Mouse (Mus musculus) common myeloid progenitor, adult 5-6 weeks (primary cell): Measurements from ENCODE around the gene Saal1. TPM values are rescaled to one million over a fixed set of nuclear protein-coding genes. Genes with fewer than 3 reads are reported as not detected.
"Not testable (repeated sequence)": the region's sequence is repeated elsewhere in the genome, so short reads cannot be mapped to it uniquely, and the experiment has no call there.

ENCODE experiments used
- ATAC-seq: replicated peaks from 2 replicates; pipeline ENCODE4 v1.8.0; 2016; ENCODE audit warnings: low read depth, mild to moderate bottlenecking, moderate TSS enrichment, inconsistent platforms; ENCODE audit not compliant: poor library complexity, severe bottlenecking
- total RNA-seq: library from RNA; stranded (forward); fragments of 200-1000, 187-1606 nt; gene quantifications from 2 replicates; pipeline ENCODE4 v1.2.3, GENCODE M21; 2017

The Saal1 gene
- total RNA-seq, 1 experiment from 2014 or later = 18.5 TPM

DNA sequence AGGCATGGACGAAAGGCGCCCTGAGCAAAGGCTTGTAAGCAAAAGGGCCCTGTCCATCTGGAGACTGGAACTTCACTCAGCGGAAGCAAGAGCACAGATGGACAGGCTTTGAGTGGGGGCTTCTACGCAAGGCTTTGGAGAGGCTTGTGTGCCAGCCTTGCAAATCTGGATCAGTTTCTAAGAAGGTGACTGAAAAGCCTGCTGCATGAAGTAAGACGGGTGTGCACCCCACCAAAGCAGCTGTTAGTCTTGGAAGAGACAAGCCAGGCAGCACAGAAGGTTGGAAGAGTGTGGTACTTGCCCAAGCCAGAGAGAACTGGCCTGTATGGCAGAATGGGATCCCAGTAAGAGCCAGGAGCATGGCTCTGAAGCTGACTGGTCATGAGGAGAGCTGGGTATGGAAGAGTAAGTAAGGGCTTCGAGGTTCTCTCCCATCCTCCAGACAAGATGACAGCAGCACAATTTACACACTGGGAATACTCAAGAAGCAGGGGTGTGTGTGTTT is 9.9 kb downstream of the Saal1 start:
- no peak for ATAC-seq

- peak; percentile 54 for ATAC-seq
These were observed 13.7 kb downstream of the Saal1 start for GRCm38 (mm10) chr7:46696754-46697153.

DNA sequence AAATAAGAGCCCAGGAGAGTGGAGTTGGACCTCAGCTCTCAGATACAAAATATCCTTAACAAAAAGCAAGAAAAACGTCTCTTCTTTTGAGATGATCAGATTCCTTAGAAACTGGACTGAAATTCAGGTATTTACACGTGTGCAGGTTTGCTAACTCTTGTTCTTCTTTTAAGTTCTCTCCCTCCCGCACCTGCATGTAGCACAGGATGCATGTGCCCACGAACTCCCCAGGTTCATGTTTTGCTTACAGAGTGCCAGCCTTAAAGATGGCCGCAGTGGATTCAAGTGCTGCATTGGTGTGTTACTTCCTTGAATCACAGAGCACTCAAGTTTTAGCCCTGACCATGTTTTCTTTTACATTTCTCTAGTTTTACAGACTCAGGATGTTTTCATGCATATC is 23.7 kb downstream of the Saal1 start:
- ATAC-seq = no peak

DNA sequence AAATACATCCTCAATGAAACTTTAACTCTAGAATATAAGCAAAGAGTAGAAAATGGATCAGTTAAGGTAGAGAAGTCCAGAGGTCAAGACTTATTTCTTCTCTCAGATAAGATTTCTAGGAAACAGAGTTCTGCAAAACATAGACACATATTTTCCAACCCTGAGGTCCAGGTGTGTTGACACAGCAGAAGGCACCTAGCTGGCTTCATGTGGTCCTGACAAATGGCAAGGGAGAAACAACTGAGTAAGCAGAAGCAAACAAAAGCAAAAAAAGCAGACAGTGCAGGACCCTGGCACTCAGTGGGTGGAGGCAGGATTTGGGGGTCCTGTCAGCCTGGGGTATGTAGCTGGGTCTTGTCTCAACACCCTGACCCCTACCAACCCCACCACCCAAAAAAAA is 29.7 kb downstream of the Saal1 start:
- no peak for ATAC-seq

- ATAC-seq = not testable (repeated sequence)
These were observed 31.4 kb downstream of the Saal1 start for GRCm38 (mm10) chr7:46679044-46679443.

GRCm38 (mm10) chr7:46678417-46678816 is 32.1 kb downstream of the Saal1 start:
- no peak for ATAC-seq

GRCm38 (mm10) chr7:46676808-46677360 is 33.6 kb downstream of the Saal1 start:
- ATAC-seq = no peak

GRCm38 (mm10) chr7:46675886-46676285 is 34.6 kb downstream of the Saal1 start:
- ATAC-seq = no peak

GRCm38 (mm10) chr7:46675061-46675460 is 35.4 kb downstream of the Saal1 start:
- ATAC-seq = no peak

DNA sequence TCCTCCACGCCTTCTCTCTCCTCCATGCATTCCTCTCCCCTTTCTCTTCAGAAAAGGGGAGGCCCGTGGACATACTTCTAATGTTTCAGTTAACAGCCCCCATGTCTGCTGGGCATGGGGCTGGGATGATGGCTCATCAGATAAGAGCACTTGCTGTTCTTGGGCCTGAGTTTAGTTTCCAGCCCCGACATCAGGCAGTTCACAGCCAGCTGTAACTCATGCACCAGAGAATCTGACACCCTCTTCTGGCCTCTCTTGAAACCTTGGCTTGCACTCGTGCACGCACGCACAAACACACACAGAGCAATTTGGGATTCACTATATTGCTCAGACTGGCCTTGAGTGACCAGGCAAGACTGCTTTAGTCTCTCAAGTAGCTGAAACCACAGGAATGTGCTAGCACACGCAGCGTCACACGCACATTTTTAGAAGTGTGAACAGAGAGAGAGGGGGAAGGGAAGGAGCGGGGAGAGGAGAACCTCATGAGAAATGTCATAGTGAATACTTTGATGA is 38.3 kb downstream of the Saal1 start, which contains the start of gene Tph1:
Gene Tph1, minus strand, starts transcription at position 378 of the 513 bp plus-strand sequence.
- ATAC-seq = no peak

DNA sequence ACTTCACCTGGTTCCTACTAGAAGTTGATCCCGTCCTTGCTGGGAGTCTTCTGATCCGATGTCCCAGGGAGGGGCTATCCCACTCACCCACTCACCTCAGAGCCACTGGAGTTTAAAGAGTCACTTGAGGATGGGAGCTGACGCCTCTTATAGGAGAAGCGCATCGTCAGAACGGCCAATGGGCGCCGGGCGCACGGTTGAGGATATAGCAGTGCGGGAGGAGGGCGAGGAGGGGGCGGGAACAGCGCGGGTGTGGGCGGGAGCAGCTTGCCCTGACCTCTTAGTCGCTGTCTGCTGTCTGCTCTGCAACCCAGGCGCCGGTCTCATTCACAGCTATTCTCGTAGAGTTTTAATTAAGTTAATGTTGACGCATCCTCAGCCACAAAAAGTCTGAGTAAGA is 43.2 kb downstream of the Saal1 start:
- ATAC-seq = peak; percentile 73

GRCm38 (mm10) chr7:46665236-46665635 is 45.2 kb downstream of the Saal1 start:
- peak; percentile 43; the same call in 1 of the 2 replicates for ATAC-seq

DNA sequence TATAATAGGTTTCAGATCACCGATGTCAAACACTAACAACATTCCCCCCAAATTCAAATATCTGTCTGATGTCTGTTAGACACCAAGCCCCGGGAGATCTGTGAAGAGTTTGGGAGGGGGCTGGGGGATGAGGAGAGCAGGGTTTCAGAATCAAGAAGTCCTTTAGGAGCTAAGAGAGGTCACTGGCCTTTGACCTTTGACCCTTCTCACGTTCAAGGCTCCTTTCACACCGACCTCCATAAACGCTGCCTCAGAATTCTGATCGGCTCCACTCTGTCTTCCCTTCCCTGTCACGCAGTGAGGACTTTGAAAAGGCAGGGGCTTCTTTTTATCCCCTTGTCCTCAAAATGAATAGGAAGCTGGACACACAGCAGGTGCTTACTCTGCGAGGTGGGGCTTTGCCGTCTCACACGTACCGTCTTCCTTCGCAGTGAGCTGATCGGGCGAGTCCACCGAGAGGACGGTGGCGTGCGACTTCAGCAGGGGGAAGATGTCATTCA is 48.8 kb downstream of the Saal1 start:
- no peak for ATAC-seq

GRCm38 (mm10) chr7:46652279-46652678 is 58.2 kb downstream of the Saal1 start:
- ATAC-seq = no peak

GRCm38 (mm10) chr7:46650231-46650630 is 60.2 kb downstream of the Saal1 start:
- ATAC-seq = 0 out of 2 replicates have a peak, but pooled peaks have one; percentile 42

DNA sequence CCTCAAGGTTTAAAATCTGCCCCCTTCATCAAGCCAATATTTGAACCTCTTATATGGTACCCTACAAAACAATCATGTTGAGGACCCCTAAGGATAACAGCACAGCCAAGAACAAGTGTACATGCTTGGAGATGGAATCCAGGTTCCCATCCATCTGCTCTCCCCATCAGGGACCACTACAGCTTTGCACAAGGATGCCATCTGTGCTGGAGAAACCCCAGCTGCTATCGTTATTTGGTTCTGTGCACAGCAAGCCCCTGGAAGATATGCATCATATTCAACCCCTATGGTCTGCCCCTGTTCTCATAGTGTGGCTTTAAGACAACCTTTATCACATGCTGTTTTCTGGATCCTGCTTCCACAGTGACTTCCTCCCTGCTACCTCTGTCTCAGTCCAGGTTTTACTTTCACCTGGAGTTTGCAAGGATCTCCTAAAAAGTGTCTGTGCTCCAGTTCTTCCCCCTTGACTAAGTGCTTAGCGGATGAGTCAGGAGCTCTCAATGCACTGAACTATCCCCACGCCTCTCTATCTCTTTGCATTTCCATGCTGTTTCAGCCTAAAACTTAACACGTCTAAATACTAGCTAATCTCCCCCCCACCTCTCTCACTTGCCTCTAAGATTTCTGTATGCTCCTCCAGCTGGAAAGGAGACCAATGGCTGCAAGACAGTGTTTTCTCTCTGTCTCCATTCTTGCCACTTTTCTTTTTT is 61.9 kb downstream of the Saal1 start:
- no peak for ATAC-seq

GRCm38 (mm10) chr7:46643172-46643571 is 67.3 kb downstream of the Saal1 start:
- ATAC-seq = peak; percentile 27; the same call in 1 of the 2 replicates

DNA sequence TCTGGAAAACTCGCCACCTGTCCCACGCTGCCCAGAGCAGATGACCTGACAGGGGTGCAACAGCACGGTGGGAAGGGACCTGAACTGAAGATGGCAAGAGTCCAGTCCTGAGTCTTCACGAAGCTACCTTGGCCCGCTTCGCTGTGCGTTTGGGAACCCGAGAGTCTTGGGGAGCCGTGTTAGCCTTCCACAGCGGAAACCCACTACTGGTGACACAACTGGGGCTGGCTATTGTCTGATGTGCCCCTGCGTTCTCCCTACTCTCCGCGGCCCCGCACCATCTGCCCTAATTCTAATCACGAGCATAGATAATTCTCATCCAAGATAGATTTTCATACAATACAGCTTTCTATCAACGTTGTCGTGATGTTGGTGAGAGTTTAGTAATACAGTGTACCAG is 70.4 kb downstream of the Saal1 start:
- ATAC-seq = peak; percentile 30

GRCm38 (mm10) chr7:46639692-46640031 is 70.8 kb downstream of the Saal1 start, which contains the start of gene Sergef:
Gene Sergef (minus strand): TSS chr7:46639807.
- ATAC-seq = peak; percentile 98

GRCm38 (mm10) chr7:46638889-46639691 is 71.4 kb downstream of the Saal1 start:
- no peak for ATAC-seq
